Mouse (Mus musculus) ES-Bruce4 (cell line): ENCODE measurements around the gene Gm29609. TPM values are rescaled to one million over a fixed set of nuclear protein-coding genes. Genes with fewer than 3 reads are reported as not detected.

Experiments
- H3K27ac ChIP-seq: 2 replicates; pipeline ENCODE4 v1.5.1; 2012; ENCODE audit warnings: low read length, inconsistent platforms; ENCODE audit not compliant: insufficient read depth
- H3K27me3 ChIP-seq: 2 replicates; pipeline ENCODE4 v1.6.1; 2012; ENCODE audit warnings: mild to moderate bottlenecking, low read length, inconsistent platforms; ENCODE audit not compliant: control insufficient read depth, poor library complexity, insufficient read depth, severe bottlenecking
- H3K36me3 ChIP-seq: 2 replicates; pipeline ENCODE4 v1.6.1; 2012; ENCODE audit warnings: inconsistent platforms, mild to moderate bottlenecking, low read length, moderate library complexity; ENCODE audit not compliant: control insufficient read depth, poor library complexity, insufficient read depth, severe bottlenecking
- H3K4me1 ChIP-seq: one replicate; pipeline ENCODE4 v1.8.1; 2011; ENCODE audit warnings: low read length; ENCODE audit not compliant: control insufficient read depth, insufficient read depth
- H3K4me3 ChIP-seq: 2 replicates; pipeline ENCODE4 v1.5.1; 2011; ENCODE audit warnings: low read depth, mild to moderate bottlenecking, low read length
- H3K9ac ChIP-seq: 2 replicates; pipeline ENCODE4 v1.6.1; 2012; ENCODE audit warnings: low read depth, mild to moderate bottlenecking, inconsistent platforms; ENCODE audit not compliant: poor library complexity, severe bottlenecking
- H3K9me3 ChIP-seq: replicated peaks from 2 replicates; pipeline ENCODE4 v1.6.1; 2012; ENCODE audit warnings: mild to moderate bottlenecking, low read length, inconsistent platforms; ENCODE audit not compliant: control insufficient read depth, poor library complexity, insufficient read depth, severe bottlenecking
- CTCF ChIP-seq: IDR thresholded peaks from one replicate; pipeline ENCODE4 v1.8.1; 2011; ENCODE audit warnings: low read depth, low read length
- EP300 ChIP-seq: IDR thresholded peaks from 2 replicates; pipeline ENCODE4 v1.6.1; 2011; ENCODE audit warnings: low read depth, low read length; ENCODE audit not compliant: insufficient read depth
- POLR2A ChIP-seq: IDR thresholded peaks from one replicate; pipeline ENCODE4 v1.8.1; 2011; ENCODE audit warnings: low read length; ENCODE audit not compliant: insufficient read depth
- polyA plus RNA-seq: library from polyadenylated mRNA; stranded (reverse); fragments of >200 nt; gene quantifications from 2 replicates; pipeline ENCODE4 v1.2.4, GENCODE M21; 2011; ENCODE audit warnings: low read depth; ENCODE audit not compliant: missing spikeins, insufficient read depth, insufficient read length

Gm29609 gene
- polyA plus RNA-seq, 1 experiment: 2.6 TPM

- H3K27me3 ChIP-seq: no peaks in the 10 kb centered on the region
- H3K27ac ChIP-seq: peak overlapping the region; percentile 8; the same call in 1 of the 2 replicates
- H3K9ac ChIP-seq: no peak overlapping the region; the same call in 1 of the 2 replicates
- H3K9me3 ChIP-seq: no peaks in the 10 kb centered on the region
- H3K4me1 ChIP-seq: no peaks in the 10 kb centered on the region
- no peak overlapping the region for H3K4me3 ChIP-seq
- peaks cover 42% of the 10 kb centered on the region for H3K36me3 ChIP-seq
- TF ChIP-seq EP300 (no peak), CTCF (no peak), POLR2A (no peak)
These were observed 15.1 kb upstream of the Gm29609 start for GRCm38 (mm10) chr5:31194486-31195485.

DNA sequence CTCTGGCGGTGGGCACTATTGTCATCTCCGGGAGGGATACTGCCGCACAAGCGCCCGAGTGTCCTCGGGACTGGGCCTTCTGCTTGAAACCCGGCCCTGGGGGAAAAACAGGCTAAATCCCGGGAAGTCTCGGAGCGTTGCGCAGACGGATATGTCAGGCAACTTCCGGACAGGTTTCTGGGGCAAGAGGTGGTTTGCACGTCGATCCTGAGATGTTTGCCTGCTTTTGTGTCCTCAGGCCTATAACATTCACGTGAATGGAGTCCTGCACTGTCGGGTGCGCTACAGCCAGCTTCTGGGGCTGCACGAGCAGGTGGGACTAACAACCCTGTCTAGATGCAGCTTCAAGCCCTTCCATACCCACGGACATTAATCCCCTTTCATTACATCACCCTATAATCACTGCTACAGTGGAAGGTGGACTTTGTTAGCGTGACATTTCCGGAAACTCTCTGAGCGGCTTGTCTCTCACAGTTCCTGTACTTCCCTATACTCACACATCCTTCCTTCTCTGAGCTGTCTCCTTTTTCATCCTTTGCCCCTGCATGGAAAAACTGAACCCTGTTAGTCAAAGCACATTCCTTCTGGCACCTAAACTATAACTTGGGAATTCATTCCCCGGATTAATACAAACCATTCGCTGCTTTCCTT, 14.0 kb upstream of the Gm29609 start:
- Histone ChIP-seq H3K27ac (0 out of 2 replicates have a peak overlapping the region, but pooled peaks have one; percentile 12), H3K9ac (peak overlapping the region; percentile 71), H3K9me3 (no peaks in the 10 kb centered on the region), H3K36me3 (peaks cover 32% of the 10 kb centered on the region), H3K4me1 (no peaks in the 10 kb centered on the region), H3K27me3 (no peaks in the 10 kb centered on the region), H3K4me3 (peak overlapping the region; percentile 90)
- TF ChIP-seq EP300: no peak
- no peak for TF ChIP-seq POLR2A
- no peak for TF ChIP-seq CTCF

DNA sequence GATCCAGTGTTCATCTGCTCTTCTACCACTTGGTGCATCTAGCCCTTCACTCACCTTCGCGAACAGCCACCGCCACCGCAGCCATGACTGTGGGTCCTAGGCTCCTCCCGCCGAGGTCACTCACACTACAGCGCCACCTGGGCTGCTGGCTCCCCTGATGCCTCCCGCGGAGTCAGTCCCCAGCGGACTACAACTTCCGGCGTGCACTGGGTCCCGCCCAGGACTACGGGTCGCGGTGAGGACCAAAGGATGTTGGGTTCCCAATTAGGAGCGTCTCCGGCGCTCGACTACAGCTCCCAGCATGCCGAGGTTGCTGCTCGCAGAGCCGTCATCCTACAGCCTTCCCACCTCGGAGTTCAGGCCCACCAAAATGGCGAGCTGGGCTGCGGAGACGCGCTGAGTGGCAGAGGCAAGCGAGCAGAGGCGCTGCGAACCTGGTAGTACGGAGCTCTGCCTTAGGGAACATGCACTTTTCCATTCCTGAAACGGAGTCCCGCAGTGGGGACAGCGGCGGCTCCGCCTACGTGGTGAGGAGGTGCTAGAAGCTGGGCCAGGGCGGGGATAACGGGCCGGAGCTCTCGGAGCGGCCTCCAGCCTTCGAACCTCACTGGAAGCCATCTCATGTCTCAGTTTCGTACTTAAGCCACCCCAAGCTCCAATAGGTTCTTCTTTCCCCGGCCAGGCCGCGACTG, 13.4 kb upstream of the Gm29609 start, which contains the start of the genes Snx17 and Eif2b4:
Snx17 (plus strand) TSS at position 289 of the 692 bp plus-strand sequence.
Eif2b4 (minus strand) TSS at position 492 of the 692 bp plus-strand sequence.
- Histone ChIP-seq H3K27ac (0 out of 2 replicates have a peak within 1 kb of the TSS, but pooled peaks have one; percentile 12), H3K36me3 (peaks cover 25% of the 10 kb centered on the region), H3K9me3 (no peaks in the 10 kb centered on the region), H3K27me3 (no peaks in the 10 kb centered on the region), H3K9ac (peak within 1 kb of the TSS; percentile 77), H3K4me1 (no peaks in the 10 kb centered on the region), H3K4me3 (peak within 1 kb of the TSS; percentile 90)
- TF ChIP-seq EP300 (peak; percentile 19; the same call in 1 of the 2 replicates), POLR2A (peak; percentile 32), CTCF (peak; percentile 64)

GRCm38 (mm10) chr5:31192045-31192938, 12.6 kb upstream of the Gm29609 start:
- Histone ChIP-seq H3K4me3 (peak overlapping the region; percentile 81), H3K4me1 (no peaks in the 10 kb centered on the region), H3K9me3 (no peaks in the 10 kb centered on the region), H3K9ac (peak overlapping the region; percentile 77), H3K27ac (no peak overlapping the region), H3K36me3 (peaks cover 21% of the 10 kb centered on the region), H3K27me3 (no peaks in the 10 kb centered on the region)
- TF ChIP-seq EP300: no peak
- TF ChIP-seq CTCF: no peak
- TF ChIP-seq POLR2A: no peak

GRCm38 (mm10) chr5:31190201-31190600, 10.5 kb upstream of the Gm29609 start:
- no peaks in the 10 kb centered on the region for H3K9me3 ChIP-seq
- no peaks in the 10 kb centered on the region for H3K27me3 ChIP-seq
- no peak overlapping the region for H3K27ac ChIP-seq
- no peak overlapping the region for H3K4me3 ChIP-seq
- H3K9ac ChIP-seq: no peak overlapping the region
- TF ChIP-seq POLR2A: no peak
- peak; percentile 45 for TF ChIP-seq CTCF
- no peak for TF ChIP-seq EP300
- H3K4me1 ChIP-seq: no peaks in the 10 kb centered on the region
- peaks cover 4% of the 10 kb centered on the region; the same call in 1 of the 2 replicates for H3K36me3 ChIP-seq
